Mouse (Mus musculus): Measurements from ENCODE around the gene Dbndd2. TPM values are rescaled to one million over a fixed set of nuclear protein-coding genes. Genes with fewer than 3 reads are reported as not detected.

Gene Dbndd2
- polyA plus RNA-seq, 1 experiment from 2014 or later, result 23.8 TPM

- Histone ChIP-seq H3K27me3 (replicated peaks; ENCODE audit: control insufficient read depth, insufficient read depth, low read length) (no peaks in the 10 kb centered on the region), H3K9me3 (ENCODE audit: control insufficient read depth, low read length) (no peaks in the 10 kb centered on the region), H3K9ac (ENCODE audit: low read depth, low read length) (no peak overlapping the region), H3K4me2 (ENCODE audit: low read length) (no peak overlapping the region), H3K4me1 (ENCODE audit: control insufficient read depth, insufficient read depth, low read depth, low read length) (peaks cover 14% of the 10 kb centered on the region), H3K36me3 (ENCODE audit: control insufficient read depth, insufficient read depth, low read length) (0 out of 2 replicates have a peak, but pooled peaks cover 4% of the 10 kb centered on the region), H3K4me3 (ENCODE audit: low read length) (no peak overlapping the region), H3K27ac (ENCODE audit: low read depth, low read length) (no peak overlapping the region)
- 90% methylated on average over 8 of the region's 8 CpGs for WGBS
- no peak for ATAC-seq
Measured at GRCm38 (mm10) chr2:164458535-164458934, 27.4 kb upstream of the Dbndd2 start.

GRCm38 (mm10) chr2:164460745-164461551 is 25.0 kb upstream of the Dbndd2 start, which contains the start of gene Gm20458:
Gm20458 (plus strand) TSS chr2:164460967.
- Histone ChIP-seq H3K9me3 (ENCODE audit: control insufficient read depth, low read length) (no peaks in the 10 kb centered on the region), H3K27me3 (replicated peaks; ENCODE audit: control insufficient read depth, insufficient read depth, low read length) (no peaks in the 10 kb centered on the region), H3K4me1 (ENCODE audit: control insufficient read depth, insufficient read depth, low read depth, low read length) (peaks cover 14% of the 10 kb centered on the region), H3K4me3 (ENCODE audit: low read length) (peak within 1 kb of the TSS; percentile 73), H3K36me3 (ENCODE audit: control insufficient read depth, insufficient read depth, low read length) (peaks cover 14% of the 10 kb centered on the region), H3K4me2 (ENCODE audit: low read length) (peak within 1 kb of the TSS; percentile 69), H3K27ac (ENCODE audit: low read depth, low read length) (peak within 1 kb of the TSS; percentile 93), H3K9ac (ENCODE audit: low read depth, low read length) (peak within 1 kb of the TSS; percentile 83)
- peak; percentile 99 for ATAC-seq
- WGBS, result under 1% methylated on average over 77 of the region's 79 CpGs

- peaks cover 25% of the 10 kb centered on the region for H3K36me3 ChIP-seq (ENCODE audit: control insufficient read depth, insufficient read depth, low read length)
- no peaks in the 10 kb centered on the region for H3K27me3 ChIP-seq (replicated peaks; ENCODE audit: control insufficient read depth, insufficient read depth, low read length)
Measured at GRCm38 (mm10) chr2:164465161-164465560, 20.7 kb upstream of the Dbndd2 start.

GRCm38 (mm10) chr2:164466787-164467186 is 19.1 kb upstream of the Dbndd2 start:
- H3K36me3 ChIP-seq (ENCODE audit: control insufficient read depth, insufficient read depth, low read length), result peaks cover 27% of the 10 kb centered on the region
- no peak overlapping the region for H3K4me2 ChIP-seq (ENCODE audit: low read length)
- no peak overlapping the region for H3K27ac ChIP-seq (ENCODE audit: low read depth, low read length)
- no peaks in the 10 kb centered on the region for H3K9me3 ChIP-seq (ENCODE audit: control insufficient read depth, low read length)
- no peaks in the 10 kb centered on the region for H3K27me3 ChIP-seq (replicated peaks; ENCODE audit: control insufficient read depth, insufficient read depth, low read length)
- H3K9ac ChIP-seq (ENCODE audit: low read depth, low read length), result no peak overlapping the region
- 81% methylated on average over 5 of the region's 5 CpGs for WGBS
- H3K4me3 ChIP-seq (ENCODE audit: low read length), result no peak overlapping the region
- ATAC-seq, result no peak
- H3K4me1 ChIP-seq (ENCODE audit: control insufficient read depth, insufficient read depth, low read depth, low read length), result peaks cover 9% of the 10 kb centered on the region

More at GRCm38 (mm10) chr2:164465161-164465560, 20.7 kb upstream of the Dbndd2 start:
- Histone ChIP-seq H3K4me1 (ENCODE audit: control insufficient read depth, insufficient read depth, low read depth, low read length) (peaks cover 11% of the 10 kb centered on the region), H3K4me2 (ENCODE audit: low read length) (no peak overlapping the region), H3K9ac (ENCODE audit: low read depth, low read length) (no peak overlapping the region), H3K4me3 (ENCODE audit: low read length) (no peak overlapping the region), H3K27ac (ENCODE audit: low read depth, low read length) (no peak overlapping the region), H3K9me3 (ENCODE audit: control insufficient read depth, low read length) (no peaks in the 10 kb centered on the region)
- ATAC-seq, result no peak

GRCm38 (mm10) chr2:164470254-164470653 is 15.7 kb upstream of the Dbndd2 start:
- no peaks in the 10 kb centered on the region for H3K4me1 ChIP-seq (ENCODE audit: control insufficient read depth, insufficient read depth, low read depth, low read length)
- H3K4me2 ChIP-seq (ENCODE audit: low read length), result no peak overlapping the region
- WGBS, result 24% methylated on average over 10 of the region's 10 CpGs
- H3K27me3 ChIP-seq (replicated peaks; ENCODE audit: control insufficient read depth, insufficient read depth, low read length), result no peaks in the 10 kb centered on the region
- no peak overlapping the region for H3K9ac ChIP-seq (ENCODE audit: low read depth, low read length)
- no peak overlapping the region for H3K4me3 ChIP-seq (ENCODE audit: low read length)
- no peaks in the 10 kb centered on the region for H3K9me3 ChIP-seq (ENCODE audit: control insufficient read depth, low read length)
- no peak overlapping the region for H3K27ac ChIP-seq (ENCODE audit: low read depth, low read length)
- H3K36me3 ChIP-seq (ENCODE audit: control insufficient read depth, insufficient read depth, low read length), result peaks cover 28% of the 10 kb centered on the region
- ATAC-seq, result no peak

- no peak within 1 kb of the TSS for H3K4me2 ChIP-seq (ENCODE audit: low read length)
- H3K9ac ChIP-seq (ENCODE audit: low read depth, low read length), result no peak within 1 kb of the TSS
- H3K4me3 ChIP-seq (ENCODE audit: low read length), result no peak within 1 kb of the TSS
- no peaks in the 10 kb centered on the region for H3K4me1 ChIP-seq (ENCODE audit: control insufficient read depth, insufficient read depth, low read depth, low read length)
- H3K9me3 ChIP-seq (ENCODE audit: control insufficient read depth, low read length), result no peaks in the 10 kb centered on the region
- whole genome bisulfite sequencing, result 83% methylated on average over 6 of the region's 6 CpGs
- H3K27ac ChIP-seq (ENCODE audit: low read depth, low read length), result no peak within 1 kb of the TSS
- ATAC-seq, result no peak
- H3K27me3 ChIP-seq (replicated peaks; ENCODE audit: control insufficient read depth, insufficient read depth, low read length), result no peaks in the 10 kb centered on the region
- H3K36me3 ChIP-seq (ENCODE audit: control insufficient read depth, insufficient read depth, low read length), result peaks cover 22% of the 10 kb centered on the region
Measured at GRCm38 (mm10) chr2:164473624-164474023, 12.3 kb upstream of the Dbndd2 start, which contains the start of gene Trp53tg5. Trp53tg5 (minus strand) TSS chr2:164473724.

GRCm38 (mm10) chr2:164486258-164487114 is 580 bp downstream of the Dbndd2 start:
- H3K4me1 ChIP-seq (ENCODE audit: control insufficient read depth, insufficient read depth, low read depth, low read length), result peaks cover 12% of the 10 kb centered on the region
- WGBS, result 0% methylated on average over 52 of the region's 90 CpGs
- peak overlapping the region; percentile 87 for H3K4me3 ChIP-seq (ENCODE audit: low read length)
- peak overlapping the region; percentile 30; the same call in 1 of the 2 replicates for H3K27ac ChIP-seq (ENCODE audit: low read depth, low read length)
- no peaks in the 10 kb centered on the region for H3K27me3 ChIP-seq (replicated peaks; ENCODE audit: control insufficient read depth, insufficient read depth, low read length)
- H3K9ac ChIP-seq (ENCODE audit: low read depth, low read length), result peak overlapping the region; percentile 80
- H3K9me3 ChIP-seq (ENCODE audit: control insufficient read depth, low read length), result no peaks in the 10 kb centered on the region
- peak; percentile 65 for ATAC-seq
- no peaks in the 10 kb centered on the region for H3K36me3 ChIP-seq (ENCODE audit: control insufficient read depth, insufficient read depth, low read length)
- H3K4me2 ChIP-seq (ENCODE audit: low read length), result peak overlapping the region; percentile 100

- peak overlapping the region; percentile 100 for H3K4me2 ChIP-seq (ENCODE audit: low read length)
- no peak for ATAC-seq
- H3K4me1 ChIP-seq (ENCODE audit: control insufficient read depth, insufficient read depth, low read depth, low read length), result peaks cover 12% of the 10 kb centered on the region
- H3K4me3 ChIP-seq (ENCODE audit: low read length), result peak overlapping the region; percentile 87
- H3K27ac ChIP-seq (ENCODE audit: low read depth, low read length), result peak overlapping the region; percentile 30; the same call in 1 of the 2 replicates
- H3K27me3 ChIP-seq (replicated peaks; ENCODE audit: control insufficient read depth, insufficient read depth, low read length), result no peaks in the 10 kb centered on the region
- no peaks in the 10 kb centered on the region for H3K9me3 ChIP-seq (ENCODE audit: control insufficient read depth, low read length)
- H3K36me3 ChIP-seq (ENCODE audit: control insufficient read depth, insufficient read depth, low read length), result no peaks in the 10 kb centered on the region
- peak overlapping the region; percentile 80 for H3K9ac ChIP-seq (ENCODE audit: low read depth, low read length)
- 13% methylated on average over 11 of the region's 11 CpGs for WGBS
Measured at GRCm38 (mm10) chr2:164487115-164487527, 1.2 kb downstream of the Dbndd2 start.

- H3K27ac ChIP-seq (ENCODE audit: low read depth, low read length), result no peak overlapping the region
- WGBS, result 53% methylated on average over 9 of the region's 9 CpGs
- H3K4me2 ChIP-seq (ENCODE audit: low read length), result peak overlapping the region; percentile 100
- peak; percentile 31; the same call in 1 of the 2 replicates for ATAC-seq
- peaks cover 12% of the 10 kb centered on the region for H3K4me1 ChIP-seq (ENCODE audit: control insufficient read depth, insufficient read depth, low read depth, low read length)
- no peaks in the 10 kb centered on the region for H3K27me3 ChIP-seq (replicated peaks; ENCODE audit: control insufficient read depth, insufficient read depth, low read length)
- no peaks in the 10 kb centered on the region for H3K9me3 ChIP-seq (ENCODE audit: control insufficient read depth, low read length)
- no peak overlapping the region; the same call in 1 of the 2 replicates for H3K9ac ChIP-seq (ENCODE audit: low read depth, low read length)
- H3K36me3 ChIP-seq (ENCODE audit: control insufficient read depth, insufficient read depth, low read length), result no peaks in the 10 kb centered on the region
- H3K4me3 ChIP-seq (ENCODE audit: low read length), result no peak overlapping the region
Measured at GRCm38 (mm10) chr2:164487812-164488211, 1.9 kb downstream of the Dbndd2 start.
